Mouse (Mus musculus): ENCODE data around the gene Pex5. TPM values are rescaled to one million over a fixed set of nuclear protein-coding genes. Genes with fewer than 3 reads are reported as not detected.
"Not testable (repeated sequence)": the region's sequence is repeated elsewhere in the genome, so short reads cannot be mapped to it uniquely, and the experiment has no call there.

Gene Pex5
- polyA plus RNA-seq, 1 experiment, result 41.2 TPM

GRCm38 (mm10) chr6:124427289-124427688, 12.4 kb upstream of the Pex5 start:
- no peak for DNase-seq (ENCODE audit: low spot score)

DNA sequence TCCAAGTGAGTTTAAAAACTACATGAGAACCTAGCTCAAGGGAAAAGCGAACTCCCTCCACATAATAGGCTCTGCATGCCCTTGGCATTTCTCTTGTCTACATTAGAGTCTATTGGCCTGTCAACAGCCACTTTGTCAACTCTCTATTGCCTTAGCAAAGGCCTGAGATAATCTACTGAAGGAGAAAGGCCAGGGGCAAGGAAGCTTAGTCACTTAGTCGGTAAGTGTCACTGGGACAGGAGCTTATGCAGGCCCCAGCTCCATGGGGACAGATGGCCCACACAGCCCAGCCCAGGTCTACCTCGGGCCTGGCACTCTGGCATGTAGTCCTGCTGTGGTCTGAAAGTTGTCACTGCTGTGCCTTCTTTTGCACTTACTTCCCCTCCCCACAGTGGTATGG, 11.7 kb upstream of the Pex5 start:
- DNase-seq (ENCODE audit: low spot score), result no peak

- DNase-seq (ENCODE audit: low spot score), result no peak
Measured at GRCm38 (mm10) chr6:124425523-124425922, 10.7 kb upstream of the Pex5 start.

DNA sequence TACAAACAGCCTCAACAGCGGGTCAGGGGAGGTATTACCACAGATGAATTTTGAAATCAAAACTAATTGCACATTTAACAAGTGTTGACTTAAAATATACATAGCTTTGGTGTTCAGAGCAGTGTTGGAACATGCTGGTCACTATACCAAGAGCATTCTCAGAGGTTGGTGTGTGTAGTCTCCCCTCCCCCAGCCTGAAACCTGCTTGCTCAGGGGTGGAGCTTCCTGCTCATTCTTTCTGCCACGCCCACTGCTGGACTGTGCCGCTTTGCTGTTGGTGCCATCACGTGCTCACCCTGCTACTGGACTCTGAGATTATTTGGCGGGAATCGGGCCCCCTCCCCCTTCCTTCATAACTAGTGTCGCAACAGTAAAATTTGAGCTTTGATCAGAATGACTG, 10.2 kb upstream of the Pex5 start:
- DNase-seq (ENCODE audit: low spot score), result not testable (repeated sequence)

GRCm38 (mm10) chr6:124424068-124424498, 9.2 kb upstream of the Pex5 start:
- DNase-seq (ENCODE audit: low spot score), result no peak

- no peak for DNase-seq (ENCODE audit: low spot score)
Measured at GRCm38 (mm10) chr6:124418686-124419085, 3.8 kb upstream of the Pex5 start.

- peak; percentile 61 for DNase-seq (ENCODE audit: low spot score)
Measured at GRCm38 (mm10) chr6:124415347-124416088, 651 bp upstream of the Pex5 start.

- DNase-seq (ENCODE audit: low spot score), result no peak
Measured at GRCm38 (mm10) chr6:124414150-124414926, 529 bp downstream of the Pex5 start.

- DNase-seq (ENCODE audit: low spot score), result no peak
Measured at GRCm38 (mm10) chr6:124413770-124414149, 1.1 kb downstream of the Pex5 start.

DNA sequence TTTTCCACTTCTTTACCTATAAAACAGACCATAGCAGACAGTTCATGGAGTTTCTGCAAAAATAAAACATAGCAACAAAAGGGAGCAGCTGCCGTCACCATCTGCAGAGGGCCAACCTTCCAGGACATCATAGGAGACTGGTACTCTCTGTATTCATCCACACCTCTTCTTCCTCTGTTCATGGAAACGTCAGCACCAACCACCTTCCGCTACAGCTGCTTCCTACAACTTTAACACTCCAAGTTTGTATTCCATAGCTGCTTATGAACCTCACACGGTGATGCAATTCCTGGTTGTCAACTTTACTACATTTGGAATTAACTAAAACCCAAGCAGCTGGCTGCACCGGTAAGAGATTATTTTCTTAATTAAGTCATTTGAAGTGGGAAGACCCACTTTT, 6.5 kb downstream of the Pex5 start:
- DNase-seq (ENCODE audit: low spot score), result no peak

- no peak for DNase-seq (ENCODE audit: low spot score)
Measured at GRCm38 (mm10) chr6:124407180-124407579, 7.7 kb downstream of the Pex5 start.

DNA sequence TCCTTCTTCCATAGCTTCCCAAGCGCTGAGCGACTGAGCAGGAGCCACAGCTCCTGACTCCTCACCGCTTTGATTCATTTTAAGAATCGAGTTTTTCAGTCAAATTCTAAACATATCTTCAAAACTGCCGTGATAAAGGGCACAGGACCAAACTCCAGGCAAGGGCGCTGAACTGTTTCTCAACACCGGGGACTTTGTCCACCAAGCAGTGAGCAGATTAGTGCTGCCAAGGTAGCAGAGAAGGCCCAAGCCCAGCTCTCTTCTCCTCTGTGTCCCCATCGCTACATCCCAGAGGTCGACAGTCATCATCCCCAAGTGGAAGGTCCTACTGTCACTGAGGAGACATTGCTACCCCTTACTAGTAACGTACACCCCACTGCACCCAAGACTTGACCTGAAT, 8.5 kb downstream of the Pex5 start:
- DNase-seq (ENCODE audit: low spot score), result no peak

DNA sequence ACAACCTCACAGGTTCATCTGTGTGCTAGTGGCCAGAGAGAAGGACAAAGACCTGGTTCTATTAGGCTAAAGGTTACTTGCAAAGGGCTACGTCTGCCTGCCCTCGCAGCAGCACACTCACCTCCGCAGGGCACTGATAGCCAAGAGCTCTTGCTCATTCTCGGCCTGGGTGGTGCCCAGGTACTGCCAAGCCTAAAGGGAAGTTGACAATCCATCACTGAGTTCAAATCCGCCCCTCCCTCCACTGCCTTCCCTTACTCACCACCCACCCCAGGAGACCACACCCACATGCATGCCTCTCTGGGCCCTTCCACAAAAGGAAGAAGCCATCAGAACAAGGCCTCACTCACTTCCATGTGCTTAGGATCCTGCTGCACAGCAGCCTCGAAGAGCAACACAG, 15.1 kb downstream of the Pex5 start:
- no peak for DNase-seq (ENCODE audit: low spot score)

DNA sequence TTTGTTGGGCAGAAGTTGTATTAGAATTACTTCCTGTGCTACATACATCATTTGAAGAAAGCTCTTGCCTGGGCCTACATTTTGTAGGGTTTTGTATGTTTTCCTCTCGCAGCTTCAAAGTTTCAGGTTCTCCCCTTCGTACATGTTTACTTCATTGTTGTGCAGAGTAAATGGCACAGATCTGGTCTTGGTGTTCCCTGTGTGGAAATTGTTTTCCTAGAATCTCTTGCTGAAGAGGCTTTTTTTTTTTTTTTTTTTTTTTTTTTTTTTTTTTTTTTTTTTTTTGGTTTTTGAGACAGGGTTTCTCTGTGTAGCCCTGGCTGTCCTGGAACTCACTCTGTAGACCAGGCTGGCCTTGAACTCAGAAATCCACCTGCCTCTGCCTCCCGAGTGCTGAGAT, 19.9 kb downstream of the Pex5 start:
- not testable (repeated sequence) for DNase-seq (ENCODE audit: low spot score)

DNA sequence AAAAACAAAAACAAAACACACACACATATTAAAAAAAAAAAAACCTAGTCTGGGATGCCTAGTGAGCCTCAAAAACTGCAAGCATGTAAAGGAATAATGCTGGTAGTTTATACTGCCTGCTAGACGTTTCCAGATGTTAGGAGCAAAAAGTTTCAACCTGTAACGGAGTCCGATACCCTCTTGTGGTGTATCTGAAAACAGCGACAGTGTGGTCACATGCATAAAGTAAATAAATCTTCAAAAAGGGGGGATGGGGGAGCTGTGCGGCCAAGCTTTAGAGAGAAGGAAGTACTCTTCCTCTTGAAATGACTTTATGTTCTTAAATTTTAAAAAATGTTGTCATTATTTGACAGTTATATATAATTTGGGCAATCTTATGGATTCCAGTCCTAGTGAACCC, 34.7 kb downstream of the Pex5 start:
- no peak for DNase-seq (ENCODE audit: low spot score)

DNA sequence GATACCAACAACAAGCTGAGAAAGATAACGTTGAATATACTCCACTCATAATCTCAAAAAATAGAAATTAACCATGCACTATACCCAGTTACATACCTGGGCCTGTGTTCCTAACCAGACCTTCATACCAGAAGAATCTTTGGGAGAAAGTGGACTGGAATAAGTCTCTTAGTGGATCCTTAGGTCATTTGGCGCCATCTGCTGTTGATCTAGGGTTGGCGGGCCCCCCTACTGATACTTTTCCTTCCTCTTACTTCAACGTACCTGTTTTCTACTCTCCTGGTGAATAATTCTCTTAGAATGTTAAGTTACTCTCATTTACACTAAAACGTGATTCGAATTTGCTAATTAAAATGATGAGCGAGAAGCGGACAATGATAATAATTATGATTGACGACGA, 35.5 kb downstream of the Pex5 start:
- DNase-seq (ENCODE audit: low spot score), result no peak

DNA sequence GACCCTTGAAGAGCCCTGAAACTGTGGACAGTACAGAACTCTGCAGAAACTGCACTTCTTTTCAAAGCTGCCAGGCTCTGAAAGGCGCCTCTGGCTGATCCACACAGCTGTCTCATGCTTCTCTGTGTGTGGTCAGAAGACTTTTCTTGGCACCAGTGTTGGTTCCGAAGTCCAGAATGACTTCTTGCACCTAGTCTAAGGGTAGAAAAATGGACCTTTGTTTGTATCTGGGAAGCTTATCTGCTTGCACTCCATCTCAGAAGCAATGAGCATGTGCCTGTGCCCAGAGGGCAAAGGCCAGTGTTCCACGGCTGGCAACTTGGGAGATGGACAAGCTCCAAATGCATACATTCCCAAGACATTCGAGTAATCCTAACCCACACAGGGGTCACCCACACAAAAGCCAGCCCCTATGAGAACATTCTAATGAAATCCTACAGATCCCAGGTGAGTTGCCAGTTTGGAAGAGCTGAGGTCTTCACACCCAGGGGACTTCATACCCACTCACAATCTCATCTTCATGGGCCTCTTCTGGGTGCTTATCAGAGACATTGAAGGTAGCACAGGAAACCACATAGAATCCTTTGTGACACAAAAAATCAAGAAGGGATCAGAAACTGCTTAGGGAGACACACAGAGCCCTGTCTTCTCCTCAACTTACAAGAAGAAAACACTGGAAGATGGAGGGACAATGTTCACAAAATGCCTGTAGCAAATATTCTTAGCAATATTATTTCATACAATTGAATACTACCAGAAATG, 37.2 kb downstream of the Pex5 start:
- DNase-seq (ENCODE audit: low spot score), result no peak

GRCm38 (mm10) chr6:124376311-124376710, 38.6 kb downstream of the Pex5 start:
- DNase-seq (ENCODE audit: low spot score), result no peak

- DNase-seq (ENCODE audit: low spot score), result no peak
Measured at GRCm38 (mm10) chr6:124375435-124375884, 39.4 kb downstream of the Pex5 start.

DNA sequence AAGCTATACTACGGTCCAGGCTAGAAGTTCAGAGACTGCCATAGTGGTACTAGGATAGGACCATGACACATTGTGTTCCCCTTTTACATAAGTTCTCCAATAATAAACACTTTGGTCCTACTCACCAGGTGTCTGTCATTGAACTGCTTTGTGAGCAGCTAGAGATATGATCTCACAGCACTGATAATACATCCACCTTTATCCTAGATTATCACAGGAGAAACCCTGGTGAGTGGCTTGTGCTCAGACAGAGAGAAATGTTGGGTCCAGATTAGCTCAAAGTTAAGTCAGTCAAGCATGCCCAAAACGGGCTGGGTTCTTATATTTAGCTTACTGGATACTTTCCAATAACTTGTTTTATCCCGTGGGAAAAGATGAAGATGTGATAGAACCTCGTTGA, 40.2 kb downstream of the Pex5 start:
- no peak for DNase-seq (ENCODE audit: low spot score)

GRCm38 (mm10) chr6:124373584-124374206, 41.2 kb downstream of the Pex5 start:
- DNase-seq (ENCODE audit: low spot score), result no peak

GRCm38 (mm10) chr6:124364328-124364727, 50.5 kb downstream of the Pex5 start:
- no peak for DNase-seq (ENCODE audit: low spot score)
